ENCODE assay signal across 7 mouse cellular contexts in genomic region chr9:45838434-45839138, GRCm38 (mm10). TPM values are rescaled to one million over a fixed set of nuclear protein-coding genes. Genes with fewer than 3 reads are reported as not detected.
DNase-seq lines count a peak whose midpoint lies in the region; ATAC-seq and TF ChIP-seq lines count a peak whose summit lies in the region.

TSS of gene Bace1 (plus strand) at chr9:45838580.

- H3K4me3 ChIP-seq in embryonic facial prominence, embryonic 15.5 days (replicated peaks), result peak within 1 kb of the TSS; percentile 82
- peak within 1 kb of the TSS; percentile 79 for H3K4me3 ChIP-seq in heart, adult 2 months
- H3K4me3 ChIP-seq in limb, embryonic 11.5 days (ENCODE audit: low read depth, low read length), result peak within 1 kb of the TSS; percentile 49
- H3K4me3 ChIP-seq in midbrain, embryonic 12.5 days, result peak within 1 kb of the TSS; percentile 86
- peak within 1 kb of the TSS; percentile 84 for H3K4me3 ChIP-seq in stomach, embryonic 15.5 days (replicated peaks)

- peak; percentile 48 for TF ChIP-seq CTCF in heart, adult 2 months (IDR thresholded peaks at IDR 0.05)

- no peak for TF ChIP-seq EP300 in heart, adult 2 months (IDR thresholded peaks at IDR 0.05; ENCODE audit: insufficient read depth, low read depth, low read length)

- ATAC-seq in embryonic facial prominence, embryonic 15.5 days (ENCODE audit: insufficient number of reproducible peaks, low FRiP score, low TSS enrichment, low read depth), result peak; percentile 87
- peak; percentile 81 for ATAC-seq in limb, embryonic 11.5 days (ENCODE audit: insufficient number of reproducible peaks, low FRiP score, low TSS enrichment, low read depth)
- peak; percentile 87 for ATAC-seq in midbrain, embryonic 12.5 days (ENCODE audit: low FRiP score, low read depth)
- ATAC-seq in stomach, embryonic 15.5 days (ENCODE audit: insufficient read depth, low FRiP score, low read depth), result peak; percentile 65

- no peaks in the 10 kb centered on the region for H3K9me3 ChIP-seq in embryonic facial prominence, embryonic 15.5 days (replicated peaks)
- H3K9me3 ChIP-seq in limb, embryonic 11.5 days (ENCODE audit: control insufficient read depth, low read length), result no peaks in the 10 kb centered on the region
- no peaks in the 10 kb centered on the region for H3K9me3 ChIP-seq in midbrain, embryonic 12.5 days
- no peaks in the 10 kb centered on the region for H3K9me3 ChIP-seq in stomach, embryonic 15.5 days

- H3K27ac ChIP-seq in embryonic facial prominence, embryonic 15.5 days (replicated peaks), result peak within 1 kb of the TSS; percentile 60; the same call in 1 of the 2 replicates
- peak within 1 kb of the TSS; percentile 68 for H3K27ac ChIP-seq in heart, adult 2 months
- H3K27ac ChIP-seq in limb, embryonic 11.5 days (replicated peaks; ENCODE audit: low read depth, low read length), result no peak within 1 kb of the TSS; the same call in 1 of the 2 replicates
- H3K27ac ChIP-seq in midbrain, embryonic 12.5 days (replicated peaks), result peak within 1 kb of the TSS; percentile 70
- H3K27ac ChIP-seq in stomach, embryonic 15.5 days, result peak within 1 kb of the TSS; percentile 51

- peak; percentile 98 for DNase-seq in brain, adult 2 months (ENCODE audit: low read depth, low spot score)
- DNase-seq in heart, adult 2 months, result peak; percentile 79 to 80
- peak; percentile 89 for DNase-seq in kidney, adult 9 months
- DNase-seq in limb, embryonic 11.5 days (ENCODE audit: low spot score), result peak; percentile 83

- no peaks in the 10 kb centered on the region for H3K36me3 ChIP-seq in embryonic facial prominence, embryonic 15.5 days
- H3K36me3 ChIP-seq in heart, adult 2 months (ENCODE audit: control insufficient read depth, insufficient read depth, low read length), result peaks cover 2% of the 10 kb centered on the region
- no peaks in the 10 kb centered on the region for H3K36me3 ChIP-seq in limb, embryonic 11.5 days (ENCODE audit: control insufficient read depth, insufficient read depth, low read length)
- H3K36me3 ChIP-seq in midbrain, embryonic 12.5 days, result no peaks in the 10 kb centered on the region
- no peaks in the 10 kb centered on the region for H3K36me3 ChIP-seq in stomach, embryonic 15.5 days

- H3K27me3 ChIP-seq in embryonic facial prominence, embryonic 15.5 days, result no peaks in the 10 kb centered on the region
- no peaks in the 10 kb centered on the region for H3K27me3 ChIP-seq in heart, adult 2 months (ENCODE audit: control insufficient read depth, insufficient read depth, low read length)
- no peaks in the 10 kb centered on the region for H3K27me3 ChIP-seq in limb, embryonic 11.5 days (ENCODE audit: control insufficient read depth, insufficient read depth, low read length)
- no peaks in the 10 kb centered on the region for H3K27me3 ChIP-seq in midbrain, embryonic 12.5 days
- no peaks in the 10 kb centered on the region for H3K27me3 ChIP-seq in stomach, embryonic 15.5 days (replicated peaks)

- intact Hi-C loops in heart, adult 2 months (cut with DNase I), result no loop called here

- WGBS in embryonic facial prominence, embryonic 15.5 days, result 0% methylated on average over 39 of the region's 40 CpGs
- WGBS in heart, adult 2 months, result under 1% methylated on average over 40 of the region's 40 CpGs
- WGBS in limb, embryonic 11.5 days, result under 1% methylated on average over 38 of the region's 40 CpGs
- 0% methylated on average over 40 of the region's 40 CpGs for WGBS in midbrain, embryonic 12.5 days
- under 1% methylated on average over 40 of the region's 40 CpGs for WGBS in stomach, embryonic 15.5 days

- peak within 1 kb of the TSS; percentile 86 for H3K9ac ChIP-seq in embryonic facial prominence, embryonic 15.5 days
- H3K9ac ChIP-seq in heart, adult 2 months (ENCODE audit: low read depth, low read length), result peak within 1 kb of the TSS; percentile 92
- peak within 1 kb of the TSS; percentile 76 for H3K9ac ChIP-seq in limb, embryonic 11.5 days (ENCODE audit: low read length)
- peak within 1 kb of the TSS; percentile 88 for H3K9ac ChIP-seq in midbrain, embryonic 12.5 days (replicated peaks)
- peak within 1 kb of the TSS; percentile 87 for H3K9ac ChIP-seq in stomach, embryonic 15.5 days

- no peaks in the 10 kb centered on the region for H3K79me2 ChIP-seq in heart, adult 2 months (replicated peaks; ENCODE audit: control insufficient read depth, insufficient read depth, low read length)

- peak within 1 kb of the TSS; percentile 91 for H3K4me2 ChIP-seq in embryonic facial prominence, embryonic 15.5 days (replicated peaks)
- peak within 1 kb of the TSS; percentile 97 for H3K4me2 ChIP-seq in limb, embryonic 11.5 days (ENCODE audit: low read depth, severe bottlenecking)
- peak within 1 kb of the TSS; percentile 83 for H3K4me2 ChIP-seq in midbrain, embryonic 12.5 days (replicated peaks)
- H3K4me2 ChIP-seq in stomach, embryonic 15.5 days, result peak within 1 kb of the TSS; percentile 95

- peak; percentile 89 for TF ChIP-seq POLR2A in heart, adult 2 months (IDR thresholded peaks at IDR 0.05; ENCODE audit: insufficient read depth, low read depth, low read length)

- peaks cover 30% of the 10 kb centered on the region for H3K4me1 ChIP-seq in embryonic facial prominence, embryonic 15.5 days
- H3K4me1 ChIP-seq in heart, adult 2 months (ENCODE audit: control insufficient read depth, insufficient read depth, low read length), result peaks cover 11% of the 10 kb centered on the region
- H3K4me1 ChIP-seq in limb, embryonic 11.5 days (ENCODE audit: control insufficient read depth, insufficient read depth, low read length), result peaks cover 7% of the 10 kb centered on the region
- H3K4me1 ChIP-seq in midbrain, embryonic 12.5 days, result peaks cover 33% of the 10 kb centered on the region
- H3K4me1 ChIP-seq in stomach, embryonic 15.5 days, result peaks cover 29% of the 10 kb centered on the region

RNA-seq across cellular contexts. Expression of gene Bace1, which starts in this region (rescaled TPM):
- polyA plus RNA-seq in embryonic facial prominence, embryonic 15.5 days (2015; fragmentation: Nextera tagmentation; extraction: Ambion mirVana), result 42.7 and 43.0 TPM in 2 replicates
- total RNA-seq in heart, adult 2 months (2021), result 10 to 100 TPM; 29.5 to 30.6 TPM
- 22.7 and 25.3 TPM in 2 replicates for polyA plus RNA-seq in heart, adult 2 months (2012; rRNA removed)
- polyA plus RNA-seq in limb, embryonic 11.5 days (2014; fragmentation: Nextera tagmentation; extraction: Ambion mirVana), result 22.9 and 25.4 TPM in 2 replicates
- polyA plus RNA-seq in midbrain, embryonic 12.5 days (2016; fragmentation: Nextera tagmentation; extraction: Ambion mirVana), result 37.7 and 38.8 TPM in 2 replicates
- polyA plus RNA-seq in stomach, embryonic 15.5 days (2015; fragmentation: Nextera tagmentation; extraction: Ambion mirVana), result 28.3 and 28.5 TPM in 2 replicates
